Mouse (Mus musculus): ENCODE data around the gene Vmn1r183. TPM values are rescaled to one million over a fixed set of nuclear protein-coding genes. Genes with fewer than 3 reads are reported as not detected.
"Not testable (repeated sequence)": the region's sequence is repeated elsewhere in the genome, so short reads cannot be mapped to it uniquely, and the experiment has no call there.

Vmn1r183 gene
- total RNA-seq (2021), result not detected
- long read RNA-seq, experiment 1, result 0 reads
- long read RNA-seq, experiment 2, result 0 reads

DNA sequence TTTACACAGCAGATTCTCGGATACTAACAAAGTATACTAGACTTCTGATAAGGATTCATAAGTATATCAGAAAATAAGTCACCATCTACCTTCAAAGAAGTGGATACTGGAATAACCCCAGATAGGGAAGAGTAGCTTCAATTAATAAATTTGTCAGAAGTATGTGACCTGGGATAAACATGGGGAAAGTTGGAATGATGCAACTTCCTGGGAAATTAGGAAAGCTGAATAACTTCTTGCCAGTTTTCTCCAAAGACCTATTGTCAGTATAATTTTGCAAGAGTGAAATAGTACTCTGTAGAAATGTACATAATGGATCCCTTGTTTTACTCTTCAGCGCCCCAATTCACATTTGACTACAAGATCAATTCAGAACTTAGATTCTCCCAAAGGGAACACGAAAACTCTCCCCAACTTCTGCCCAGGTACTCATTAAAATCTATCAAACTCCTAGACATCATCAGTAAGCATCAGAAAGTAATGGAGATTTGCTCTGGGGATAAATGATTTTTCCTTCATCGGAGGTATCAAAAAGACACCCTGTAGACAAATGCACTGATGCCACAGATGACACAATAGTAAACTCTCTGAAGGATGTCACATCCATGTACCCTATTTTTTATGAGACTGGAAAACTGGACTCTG is at the start of gene Vmn1r183:
TSS of gene Vmn1r183 (plus strand) at position 595 of the 645 bp plus-strand sequence.
- DNase-seq, result no peak

GRCm38 (mm10) chr7:24074424-24074823 is 21.4 kb downstream of the Vmn1r183 start:
- DNase-seq, result not testable (repeated sequence)

GRCm38 (mm10) chr7:24081634-24082431 is 28.8 kb downstream of the Vmn1r183 start, which contains the start of gene Zfp180:
Zfp180 (plus strand) TSS chr7:24081924.
- peak; percentile 97 to 99 for DNase-seq

GRCm38 (mm10) chr7:24082457-24083235 is 29.6 kb downstream of the Vmn1r183 start:
- no peak for DNase-seq

DNA sequence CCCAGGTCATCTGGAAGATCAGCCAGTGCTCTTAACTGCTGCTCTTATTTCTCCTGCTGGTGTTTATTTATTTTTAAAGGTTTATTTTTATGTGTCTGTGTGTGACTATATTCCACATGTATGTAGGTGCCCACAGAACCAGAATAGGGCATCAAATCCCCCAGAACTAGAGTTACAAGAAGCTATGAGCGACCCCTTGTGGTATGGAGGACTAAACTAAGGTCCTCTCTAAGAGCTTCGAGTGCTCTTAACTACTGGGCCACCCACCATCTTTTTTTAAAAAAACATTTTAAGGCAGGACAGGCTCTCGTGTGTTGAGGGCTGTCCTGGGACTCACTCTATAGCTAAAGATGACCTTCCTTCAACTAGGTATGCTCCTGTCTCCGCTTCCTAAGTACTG is 33.8 kb downstream of the Vmn1r183 start:
- DNase-seq, result no peak

DNA sequence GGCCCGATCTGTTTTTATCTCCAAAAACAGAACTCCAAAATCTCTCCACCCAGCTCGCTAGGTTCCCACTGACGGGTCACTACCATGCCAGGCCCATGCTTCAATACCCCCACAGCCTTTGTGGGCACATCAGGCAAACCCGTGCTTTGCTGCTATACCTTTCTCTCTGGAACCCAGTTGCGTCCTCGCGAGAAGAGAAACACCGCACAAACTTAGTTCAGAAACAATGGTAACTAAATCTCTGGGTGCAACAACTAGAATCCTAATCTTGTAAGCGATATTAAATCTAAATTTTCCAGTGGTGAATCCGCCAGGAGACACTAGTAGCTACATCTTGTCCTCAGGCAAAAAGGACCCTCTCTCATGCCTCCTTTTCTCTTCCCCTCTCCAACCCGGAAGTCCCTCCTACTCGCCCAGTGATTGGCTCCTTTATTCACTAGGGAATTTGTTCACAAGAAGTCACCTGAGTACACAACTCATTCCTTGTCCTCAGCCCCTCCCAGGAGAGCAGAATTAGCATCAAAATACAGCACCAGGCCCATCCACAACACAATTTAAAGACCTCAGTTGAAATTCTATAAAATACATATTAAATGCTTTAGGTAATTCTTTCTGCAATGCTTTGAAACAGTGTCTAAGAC is 34.6 kb downstream of the Vmn1r183 start:
- no peak for DNase-seq

GRCm38 (mm10) chr7:24104403-24104802 is 51.3 kb downstream of the Vmn1r183 start:
- DNase-seq, result no peak

GRCm38 (mm10) chr7:24105144-24105703 is 52.2 kb downstream of the Vmn1r183 start:
- DNase-seq, result peak in 1 of 2 experiments; percentile 12

DNA sequence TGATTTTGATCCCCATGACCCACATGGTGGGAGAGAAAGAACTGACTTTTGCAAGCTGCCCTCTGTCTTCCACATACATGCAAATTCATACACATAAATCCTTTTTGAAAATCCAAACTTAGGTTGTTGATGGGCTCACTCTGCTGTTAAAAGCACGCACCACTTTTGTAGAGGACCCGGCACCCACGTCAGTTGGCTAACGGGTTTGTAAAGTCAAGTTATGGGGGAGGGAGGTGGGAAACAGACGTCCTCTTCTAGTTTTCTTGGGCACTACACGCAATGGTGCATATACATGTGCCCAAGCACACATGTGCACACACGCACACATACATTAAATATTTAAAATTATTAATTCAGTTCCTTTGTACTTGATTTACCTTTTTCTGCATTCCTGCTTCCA is 57.8 kb downstream of the Vmn1r183 start:
- DNase-seq, result no peak

GRCm38 (mm10) chr7:24111772-24112155 is 58.7 kb downstream of the Vmn1r183 start:
- DNase-seq, result no peak

- DNase-seq, result peak; percentile 89 to 90
Observed at GRCm38 (mm10) chr7:24112156-24112856, 59.3 kb downstream of the Vmn1r183 start, which contains the start of gene Zfp112. Zfp112 (plus strand) TSS chr7:24112314.

DNA sequence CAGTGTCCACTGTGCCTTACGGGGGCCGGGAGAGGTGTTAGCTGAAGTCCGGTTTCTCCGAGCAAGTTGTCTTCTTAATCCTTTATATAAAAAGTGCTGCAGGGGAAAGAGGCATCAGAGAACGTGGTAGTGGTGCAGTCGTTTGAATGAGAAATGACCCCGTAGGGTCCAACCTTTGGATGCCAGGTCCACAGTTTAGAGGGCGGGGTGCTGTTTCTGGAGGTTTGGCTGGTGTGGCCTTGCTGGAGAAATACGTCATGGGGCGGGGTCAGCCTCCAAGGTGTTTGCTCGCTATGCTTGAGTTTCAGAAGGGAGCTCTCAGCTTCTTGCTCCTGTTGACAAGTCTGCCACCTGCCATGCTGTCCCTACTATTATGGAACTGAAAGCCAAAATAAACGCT is 59.9 kb downstream of the Vmn1r183 start:
- DNase-seq, result peak; percentile 52 to 59

Other genes starting within 250 kb of the Vmn1r183 start
- gene Vmn1r175, start 242.6 kb upstream of the Vmn1r183 start, total RNA-seq (2021), result not detected
- gene Vmn1r176, start 215.9 kb upstream of the Vmn1r183 start, total RNA-seq (2021), result not detected
- gene Vmn1r177, start 186.8 kb upstream of the Vmn1r183 start, total RNA-seq (2021), result not detected
- gene Vmn1r178, start 161.2 kb upstream of the Vmn1r183 start, total RNA-seq (2021), result not detected
- not detected for gene Vmn1r179, start 126.3 kb upstream of the Vmn1r183 start, total RNA-seq (2021)
- gene Vmn1r180, start 102.6 kb upstream of the Vmn1r183 start, total RNA-seq (2021), result not detected
- gene Vmn1r181, start 78.6 kb upstream of the Vmn1r183 start, total RNA-seq (2021), result not detected
- gene V1rd19, start 51.6 kb upstream of the Vmn1r183 start, total RNA-seq (2021), result not detected
- 10 to 100 TPM; 15.8 to 16.0 TPM for gene Zfp180, start 28.7 kb downstream of the Vmn1r183 start, total RNA-seq (2021)
- 1 to 10 TPM; 2.8 to 3.7 TPM for gene Zfp112, start 59.1 kb downstream of the Vmn1r183 start, total RNA-seq (2021)
- gene Zfp235, start 80.9 kb downstream of the Vmn1r183 start, total RNA-seq (2021), result 1 to 10 TPM; 4.5 to 5.9 TPM
- gene Zfp114, start 121.8 kb downstream of the Vmn1r183 start, total RNA-seq (2021), result not detected
- gene Zfp111, start 158.2 kb downstream of the Vmn1r183 start, total RNA-seq (2021), result 1 to 10 TPM; 3.0 to 4.5 TPM
- 1 to 10 TPM; 2.0 to 2.2 TPM for gene Zfp109, start 184.3 kb downstream of the Vmn1r183 start, total RNA-seq (2021)
- 1 to 10 TPM; 1.0 to 1.2 TPM for gene Zfp108, start 201.5 kb downstream of the Vmn1r183 start, total RNA-seq (2021)
- gene Zfp93, start 217.2 kb downstream of the Vmn1r183 start, total RNA-seq (2021), result 1 to 10 TPM; 3.1 to 3.6 TPM
- 1 to 10 TPM; 2.2 to 2.6 TPM for gene Zfp61, start 248.0 kb downstream of the Vmn1r183 start, total RNA-seq (2021)